Mouse (Mus musculus) CH12.LX (cell line): ENCODE data around the gene Cacna1c. TPM values are rescaled to one million over a fixed set of nuclear protein-coding genes. Genes with fewer than 3 reads are reported as not detected.

Experiments
- DNase-seq: peaks from one replicate; pipeline ENCODE4 v3.0.0-alpha.2; 2013; ENCODE audit errors: extremely low read depth
- H3K27ac ChIP-seq: 2 replicates; pipeline ENCODE4 v1.5.1; 2012; ENCODE audit warnings: low read depth, mild to moderate bottlenecking, control low read depth, moderate library complexity; ENCODE audit not compliant: insufficient read depth
- H3K27me3 ChIP-seq: replicated peaks from 2 replicates; pipeline ENCODE3; 2012; ENCODE audit warnings: inconsistent platforms
- H3K36me3 ChIP-seq, 2 experiments: replicated peaks in 1 of 2; 2 replicates each; pipeline versions ENCODE3 to v1.6.1; 2012; ENCODE audit warnings: inconsistent platforms in 1 of 2, low read length in 1 of 2, mild to moderate bottlenecking in 1 of 2, mixed read lengths in 1 of 2, moderate library complexity in 1 of 2; ENCODE audit not compliant: control insufficient read depth in 1 of 2, insufficient read depth in 1 of 2
- H3K4me1 ChIP-seq, 2 experiments: 2 replicates each; pipeline ENCODE4 v1.6.1; 2012; ENCODE audit warnings: inconsistent platforms in 1 of 2, moderate library complexity in 1 of 2; ENCODE audit not compliant: insufficient read depth in 2 of 2, control insufficient read depth in 1 of 2
- H3K4me2 ChIP-seq: 2 replicates; pipeline ENCODE4 v1.6.1; 2012; ENCODE audit warnings: low read depth, mild to moderate bottlenecking, control low read depth; ENCODE audit not compliant: poor library complexity, insufficient read depth, severe bottlenecking
- H3K4me3 ChIP-seq, 3 experiments: fragments of 150-350 bp in 1 of 3; sonication (generic) in 1 of 3; replicated peaks in 1 of 3; 2 replicates each; pipeline versions ENCODE3 to v1.5.1; 2011 to 2012; ENCODE audit warnings: low read depth in 2 of 3, low read length in 2 of 3, mild to moderate bottlenecking in 2 of 3, moderate library complexity in 2 of 3, control low read depth in 1 of 3, improper control_type of control experiment in 1 of 3, inconsistent platforms in 1 of 3, mixed read lengths in 1 of 3; ENCODE audit not compliant: poor library complexity in 1 of 3
- H3K79me2 ChIP-seq: replicated peaks from 2 replicates; pipeline ENCODE4 v1.6.1; 2012; ENCODE audit warnings: mild to moderate bottlenecking, moderate library complexity; ENCODE audit not compliant: control insufficient read depth, poor library complexity, insufficient read depth, severe bottlenecking; ENCODE audit errors: extremely low read depth
- H3K9ac ChIP-seq: 2 replicates; pipeline ENCODE4 v1.6.1; 2012; ENCODE audit warnings: low read depth, mild to moderate bottlenecking, control low read depth, moderate library complexity; ENCODE audit not compliant: insufficient read depth
- H3K9me3 ChIP-seq: replicated peaks from 2 replicates; pipeline ENCODE3; 2012; ENCODE audit warnings: low read length, inconsistent platforms, mixed read lengths
- BHLHE40 ChIP-seq: IDR thresholded peaks from 2 replicates; pipeline ENCODE4 v1.6.1; 2011; ENCODE audit warnings: mild to moderate bottlenecking, low read depth, low read length, improper control_type of control experiment
- CTCF ChIP-seq, 2 experiments: IDR thresholded peaks in 1 of 2; conservative IDR thresholded peaks in 1 of 2; 2 replicates each; pipeline ENCODE4 v1.5.1; 2011 to 2012; ENCODE audit warnings: low read depth in 2 of 2, low read length in 2 of 2, improper control_type of control experiment in 1 of 2, inconsistent platforms in 1 of 2, mild to moderate bottlenecking in 1 of 2, moderate library complexity in 1 of 2
- EP300 ChIP-seq: IDR thresholded peaks from 2 replicates; pipeline ENCODE4 v1.6.1; 2011; ENCODE audit warnings: low read length, improper control_type of control experiment
- ETS1 ChIP-seq: conservative IDR thresholded peaks from 2 replicates; pipeline ENCODE4 v1.6.1; 2012; ENCODE audit warnings: low read depth, mild to moderate bottlenecking, inconsistent platforms, low read length, improper control_type of control experiment, moderate library complexity
- GABPA ChIP-seq: IDR thresholded peaks from 2 replicates; pipeline ENCODE4 v1.6.1; 2012; ENCODE audit warnings: low read depth, low read length, improper control_type of control experiment, inconsistent platforms; ENCODE audit not compliant: insufficient replicate concordance
- IRF4 ChIP-seq: IDR thresholded peaks from 2 replicates; pipeline ENCODE4 v1.6.1; 2014; ENCODE audit warnings: low read depth, mild to moderate bottlenecking, inconsistent platforms, low read length, improper control_type of control experiment
- JUND ChIP-seq: conservative IDR thresholded peaks from 2 replicates; pipeline ENCODE4 v1.6.1; 2011; ENCODE audit warnings: low read depth, low read length, improper control_type of control experiment
- MAFK ChIP-seq: IDR thresholded peaks from 2 replicates; pipeline ENCODE4 v1.6.1; 2011; ENCODE audit warnings: low read length, improper control_type of control experiment; ENCODE audit not compliant: insufficient replicate concordance
- MAX ChIP-seq: IDR thresholded peaks from 2 replicates; pipeline ENCODE4 v1.6.1; 2011; ENCODE audit warnings: low read length, improper control_type of control experiment
- MAZ ChIP-seq: IDR thresholded peaks from 2 replicates; pipeline ENCODE4 v1.6.1; 2012; ENCODE audit warnings: low read depth, mild to moderate bottlenecking, inconsistent platforms, low read length, improper control_type of control experiment, moderate library complexity
- MYC ChIP-seq: IDR thresholded peaks from 2 replicates; pipeline ENCODE4 v1.6.1; 2011; ENCODE audit warnings: low read depth, mild to moderate bottlenecking, improper control_type of control experiment, low read length
- PAX5 ChIP-seq: IDR thresholded peaks from 2 replicates; pipeline ENCODE4 v1.6.1; 2012; ENCODE audit warnings: low read length, inconsistent platforms, mixed read lengths
- POLR2A ChIP-seq: IDR thresholded peaks from 2 replicates; pipeline ENCODE4 v1.6.1; 2011; ENCODE audit warnings: low read depth, mild to moderate bottlenecking, improper control_type of control experiment, low read length
- SIN3A ChIP-seq: IDR thresholded peaks from 2 replicates; pipeline ENCODE4 v1.6.1; 2012; ENCODE audit warnings: low read length, improper control_type of control experiment, inconsistent platforms
- UBTF ChIP-seq: IDR thresholded peaks from 2 replicates; pipeline ENCODE4 v1.6.1; 2012; ENCODE audit warnings: low read depth, mild to moderate bottlenecking, inconsistent platforms, low read length, improper control_type of control experiment, moderate library complexity
- USF1 ChIP-seq: IDR thresholded peaks from 2 replicates; pipeline ENCODE4 v1.6.1; 2014; ENCODE audit warnings: low read depth, mild to moderate bottlenecking, inconsistent platforms, low read length, improper control_type of control experiment
- USF2 ChIP-seq: conservative IDR thresholded peaks from 2 replicates; pipeline ENCODE4 v1.6.1; 2011; ENCODE audit warnings: low read depth, low read length, improper control_type of control experiment
- ZMIZ1 ChIP-seq: IDR thresholded peaks from 2 replicates; pipeline ENCODE4 v1.6.1; 2012; ENCODE audit warnings: low read depth, mild to moderate bottlenecking, inconsistent platforms, low read length, improper control_type of control experiment
- dilution Hi-C: fragments of 300-500 bp; cut with MboI; formaldehyde crosslinking; loops from 2 replicates; pipeline ENCODE4 v1.14.3; 2020; ENCODE audit warnings: low sequenced_read_pairs; ENCODE audit not compliant: extremely low pct_unique_long_range_greater_than_20kb, extremely low pct_ligation_motif_present
- in situ Hi-C: fragments of 300-500 bp; cut with MboI; formaldehyde crosslinking; loops from 3 replicates; pipeline ENCODE4 v1.14.3; 2019; ENCODE audit warnings: low sequenced_read_pairs, low pct_ligation_motif_present, low pct_unique_long_range_greater_than_20kb, mixed read lengths
- polyA plus RNA-seq: library from polyadenylated mRNA; unstranded; fragments of >175 nt; gene quantifications from 2 replicates; pipeline ENCODE4 v1.2.1, GENCODE M21; 2012; ENCODE audit warnings: low read depth; ENCODE audit not compliant: insufficient read length
- total RNA-seq, 2 experiments: library from RNA; depleted of rRNA; stranded (reverse); fragments of 300-350 nt in 1 of 2; fragments of >200 nt in 1 of 2; gene quantifications; 2 replicates each; pipeline ENCODE4 v1.2.3; 2012 to 2014

Gene Cacna1c
- total and polyA plus RNA-seq, 3 experiments: 0.04 TPM; not detected in 2

GRCm38 (mm10) chr6:118705840-118706239 is 490.4 kb downstream of the Cacna1c start:
- in situ Hi-C loops: no loop called here
- dilution Hi-C loops: no loop called here

DNA sequence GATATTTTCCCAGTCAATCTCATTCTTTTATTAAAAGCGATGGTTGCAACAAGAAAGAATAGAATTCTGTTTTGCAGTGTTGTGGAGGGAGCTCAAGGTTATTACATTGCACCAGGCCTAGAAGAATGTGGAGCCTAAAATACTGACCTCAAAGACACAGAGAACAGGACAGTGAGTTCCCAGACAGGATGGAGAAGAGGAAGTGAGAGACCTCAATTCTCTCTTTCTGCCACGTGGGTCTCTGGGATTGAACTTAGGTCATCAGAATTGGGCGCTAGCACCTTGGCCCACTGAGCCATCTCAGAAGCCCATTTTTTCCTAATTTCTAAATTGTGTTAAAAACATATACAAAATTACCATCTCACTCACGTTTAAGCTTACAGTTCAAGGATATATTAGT is 501.6 kb downstream of the Cacna1c start:
- peak; percentile 15 for DNase-seq
- Histone ChIP-seq H3K9me3 (no peaks in the 10 kb centered on the region), H3K27ac (no peak overlapping the region), H3K9ac (no peak overlapping the region), H3K4me3 (no peak overlapping the region), H3K4me1 (peaks cover 10 to 17% of the 10 kb centered on the region in 2 experiments; a peak in 3 of 4 replicates), H3K79me2 (no peaks in the 10 kb centered on the region), H3K36me3 (no peaks in the 10 kb centered on the region)
- dilution Hi-C loops: no loop called here
- no peak for TF ChIP-seq MAFK
- no peak for TF ChIP-seq JUND
- TF ChIP-seq MAX: peak; percentile 83
- TF ChIP-seq ETS1: no peak
- 0 out of 2 replicates have a peak, but pooled peaks have one; percentile 36 for TF ChIP-seq BHLHE40
- peak; percentile 92 for TF ChIP-seq MYC
- no peak for TF ChIP-seq POLR2A
- TF ChIP-seq USF2: peak; percentile 30; the same call in 1 of the 2 replicates
- TF ChIP-seq UBTF: no peak
- TF ChIP-seq EP300: peak; percentile 84
- peak; percentile 12; the same call in 1 of the 2 replicates for TF ChIP-seq USF1
- peak; percentile 77 for TF ChIP-seq IRF4
- TF ChIP-seq, all 38 proteins: peak for 7
- H3K27me3 ChIP-seq: peaks cover 93% of the 10 kb centered on the region
- H3K4me2 ChIP-seq: no peak overlapping the region
- in situ Hi-C loops: no loop called here

More at GRCm38 (mm10) chr6:118705840-118706239, 490.4 kb downstream of the Cacna1c start:
- TF ChIP-seq MAFK (no peak), MAZ (no peak), SIN3A (no peak), ZMIZ1 (no peak), GABPA (no peak), CTCF (conservative IDR thresholded peaks at IDR 0.05 in 1 of 2, IDR thresholded peaks at IDR 0.05 in 1 of 2; ENCODE audit: low read depth in 2 of 2, low read length in 2 of 2) (no peak), BHLHE40 (no peak), MYC (no peak), IRF4 (no peak), PAX5 (no peak)
- TF ChIP-seq, all 38 proteins: peak for 0
- H3K79me2 ChIP-seq: no peaks in the 10 kb centered on the region
- H3K27ac ChIP-seq: no peak overlapping the region; the same call in 1 of the 2 replicates
- no peak for DNase-seq
- H3K27me3 ChIP-seq: peaks cover 93% of the 10 kb centered on the region
- no peak overlapping the region for H3K4me2 ChIP-seq
- H3K4me1 ChIP-seq: no peaks in the 10 kb centered on the region
- H3K36me3 ChIP-seq: no peaks in the 10 kb centered on the region
- no peak overlapping the region for H3K9ac ChIP-seq
- H3K9me3 ChIP-seq: no peaks in the 10 kb centered on the region
- H3K4me3 ChIP-seq: no peak overlapping the region
